Comparison of ENCODE assay signal across 8 mouse cellular contexts in the genomic region with DNA sequence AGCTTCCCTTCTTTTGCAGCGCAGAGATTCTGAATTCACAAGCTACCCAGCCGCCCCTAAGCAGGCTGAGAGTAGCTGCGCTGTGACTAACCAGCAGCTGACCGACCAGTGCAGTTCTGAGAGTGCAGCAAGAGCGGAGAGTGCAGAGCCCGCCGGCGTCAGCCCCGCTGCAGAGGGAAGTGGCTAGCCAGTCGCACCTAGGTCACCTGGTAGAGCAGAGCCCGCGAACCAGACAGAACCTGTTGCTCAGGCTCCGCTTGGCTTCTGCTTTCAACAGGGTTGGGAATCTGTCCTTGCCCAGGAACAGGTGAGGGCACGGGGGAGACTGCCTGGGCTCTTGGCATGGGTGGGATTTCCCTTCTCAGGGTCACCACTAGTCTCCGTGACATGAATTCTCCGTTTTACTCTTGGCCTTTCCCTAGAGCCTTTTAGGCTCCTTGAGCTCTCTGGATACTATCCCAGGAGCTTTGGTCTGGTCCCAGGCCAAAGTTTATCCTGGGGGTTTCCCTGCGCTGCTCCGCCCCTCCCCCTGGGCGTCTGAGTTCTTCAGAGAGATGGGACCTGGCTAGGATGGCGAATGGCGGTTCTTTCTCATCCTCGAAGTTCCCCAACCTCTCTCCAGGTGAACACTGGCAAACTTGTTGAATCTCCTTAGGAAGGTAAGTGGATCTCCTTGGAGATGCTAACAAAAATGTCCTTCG. TPM values are rescaled to one million over a fixed set of nuclear protein-coding genes. Genes with fewer than 3 reads are reported as not detected.
DNase-seq lines count a peak whose midpoint lies in the region; ATAC-seq and TF ChIP-seq lines count a peak whose summit lies in the region.

Npffr2 (plus strand) TSS at position 552 of the 701 bp plus-strand sequence.

- H3K27ac ChIP-seq in heart, embryonic 16.5 days (ENCODE audit: low read length) = no peak within 1 kb of the TSS
- H3K27ac ChIP-seq in heart, adult 2 months = no peak within 1 kb of the TSS
- no peak within 1 kb of the TSS for H3K27ac ChIP-seq in hindbrain, embryonic 13.5 days
- no peak within 1 kb of the TSS for H3K27ac ChIP-seq in midbrain, postnatal 0 days (ENCODE audit: low read depth, low read length)

- TF ChIP-seq EP300 in heart, adult 2 months (IDR thresholded peaks at IDR 0.05; ENCODE audit: insufficient read depth, low read depth, low read length) = no peak

- TF ChIP-seq POLR2A in heart, adult 2 months (IDR thresholded peaks at IDR 0.05; ENCODE audit: insufficient read depth, low read depth, low read length) = no peak

- ATAC-seq in heart, embryonic 16.5 days (replicated peaks; ENCODE audit: extremely low read depth, insufficient read depth, low FRiP score) = peak; percentile 55; the same call in 1 of the 2 replicates
- ATAC-seq in hindbrain, embryonic 13.5 days (ENCODE audit: low FRiP score) = peak; percentile 93
- ATAC-seq in midbrain, postnatal 0 days (ENCODE audit: low FRiP score) = peak; percentile 86
- no peak for ATAC-seq in CD4-positive, CD25-positive, alpha-beta regulatory T cell, adult 4 months

- WGBS in heart, embryonic 16.5 days = 7% methylated on average over 23 of the region's 23 CpGs
- 5% methylated on average over 23 of the region's 23 CpGs for WGBS in heart, adult 2 months
- WGBS in hindbrain, embryonic 13.5 days = 3% methylated on average over 23 of the region's 23 CpGs
- WGBS in midbrain, postnatal 0 days = 5% methylated on average over 23 of the region's 23 CpGs

- DNase-seq in heart, adult 2 months = no peak
- DNase-seq in embryo, embryonic 10.5 days (ENCODE audit: low spot score) = peak; percentile 71
- DNase-seq in liver = peak; percentile 19
- DNase-seq in midbrain, postnatal 0 days (ENCODE audit: low spot score) = peak; percentile 32
- DNase-seq in layer of hippocampus, postnatal 14 days (ENCODE audit: low spot score in 2 of 2) = no peak

- no peaks in the 10 kb centered on the region for H3K9me3 ChIP-seq in heart, embryonic 16.5 days (replicated peaks; ENCODE audit: control insufficient read depth, low read length)
- no peaks in the 10 kb centered on the region for H3K9me3 ChIP-seq in hindbrain, embryonic 13.5 days
- H3K9me3 ChIP-seq in midbrain, postnatal 0 days (ENCODE audit: low read length) = no peaks in the 10 kb centered on the region

- TF ChIP-seq CTCF in heart, adult 2 months (IDR thresholded peaks at IDR 0.05) = no peak
- TF ChIP-seq CTCF in midbrain, postnatal 0 days (IDR thresholded peaks at IDR 0.05) = no peak

- peaks cover 6% of the 10 kb centered on the region; the same call in 1 of the 2 replicates for H3K4me1 ChIP-seq in heart, embryonic 16.5 days (ENCODE audit: control insufficient read depth, insufficient read depth, low read length)
- H3K4me1 ChIP-seq in heart, adult 2 months (ENCODE audit: control insufficient read depth, insufficient read depth, low read length) = no peaks in the 10 kb centered on the region
- peaks cover 19% of the 10 kb centered on the region for H3K4me1 ChIP-seq in hindbrain, embryonic 13.5 days (replicated peaks)
- H3K4me1 ChIP-seq in midbrain, postnatal 0 days (ENCODE audit: insufficient read depth, low read length) = no peaks in the 10 kb centered on the region

- peaks cover 9% of the 10 kb centered on the region for H3K27me3 ChIP-seq in heart, embryonic 16.5 days (ENCODE audit: control insufficient read depth, insufficient read depth, low read length)
- no peaks in the 10 kb centered on the region for H3K27me3 ChIP-seq in heart, adult 2 months (ENCODE audit: control insufficient read depth, insufficient read depth, low read length)
- peaks cover 8% of the 10 kb centered on the region for H3K27me3 ChIP-seq in hindbrain, embryonic 13.5 days
- H3K27me3 ChIP-seq in midbrain, postnatal 0 days (ENCODE audit: insufficient read depth, low read length) = peaks cover 3% of the 10 kb centered on the region; the same call in 1 of the 2 replicates

- H3K4me3 ChIP-seq in heart, embryonic 16.5 days (ENCODE audit: low read length) = peak within 1 kb of the TSS; percentile 52
- H3K4me3 ChIP-seq in heart, adult 2 months = no peak within 1 kb of the TSS
- peak within 1 kb of the TSS; percentile 42 for H3K4me3 ChIP-seq in hindbrain, embryonic 13.5 days
- H3K4me3 ChIP-seq in midbrain, postnatal 0 days (ENCODE audit: low read depth, low read length) = peak within 1 kb of the TSS; percentile 42

- no peaks in the 10 kb centered on the region for H3K36me3 ChIP-seq in heart, embryonic 16.5 days (ENCODE audit: control insufficient read depth, insufficient read depth)
- no peaks in the 10 kb centered on the region for H3K36me3 ChIP-seq in heart, adult 2 months (ENCODE audit: control insufficient read depth, insufficient read depth, low read length)
- no peaks in the 10 kb centered on the region for H3K36me3 ChIP-seq in hindbrain, embryonic 13.5 days
- H3K36me3 ChIP-seq in midbrain, postnatal 0 days (ENCODE audit: insufficient read depth, low read length) = no peaks in the 10 kb centered on the region

- peak within 1 kb of the TSS; percentile 71 for H3K4me2 ChIP-seq in heart, embryonic 16.5 days (ENCODE audit: low read depth, low read length)
- peak within 1 kb of the TSS; percentile 82 for H3K4me2 ChIP-seq in hindbrain, embryonic 13.5 days
- H3K4me2 ChIP-seq in midbrain, postnatal 0 days (ENCODE audit: low read depth, low read length, poor library complexity, severe bottlenecking) = peak within 1 kb of the TSS; percentile 79

- no peaks in the 10 kb centered on the region for H3K79me2 ChIP-seq in heart, adult 2 months (replicated peaks; ENCODE audit: control insufficient read depth, insufficient read depth, low read length)

- H3K9ac ChIP-seq in heart, embryonic 16.5 days (ENCODE audit: low read length) = peak within 1 kb of the TSS; percentile 21; the same call in 1 of the 2 replicates
- no peak within 1 kb of the TSS for H3K9ac ChIP-seq in heart, adult 2 months (ENCODE audit: low read depth, low read length)
- peak within 1 kb of the TSS; percentile 53 for H3K9ac ChIP-seq in hindbrain, embryonic 13.5 days
- H3K9ac ChIP-seq in midbrain, postnatal 0 days (replicated peaks; ENCODE audit: low read length, poor library complexity, severe bottlenecking) = peak within 1 kb of the TSS; percentile 37; the same call in 1 of the 2 replicates

- intact Hi-C loops in heart, adult 2 months (cut with DNase I) = no loop called here

RNA-seq across cellular contexts. Expression of gene Npffr2, which starts in this region (rescaled TPM):
- not detected in 2 replicates for polyA plus RNA-seq in heart, embryonic 16.5 days (2015; fragmentation: Nextera tagmentation; extraction: Ambion mirVana)
- not detected for total RNA-seq in heart, adult 2 months (2021)
- not detected in 2 replicates for polyA plus RNA-seq in heart, adult 2 months (2012; rRNA removed)
- polyA plus RNA-seq in hindbrain, embryonic 13.5 days (2015; fragmentation: Nextera tagmentation; extraction: Ambion mirVana) = 0.13 and 0.27 TPM in 2 replicates
- 0.38 and 0.52 TPM in 2 replicates for total RNA-seq in midbrain, postnatal 0 days (2014; rRNA removed)
- polyA plus RNA-seq in midbrain, postnatal 0 days (2015; fragmentation: Nextera tagmentation; extraction: Ambion mirVana) = 0.12 TPM in 1 of 2 replicates, not detected in the other
- not detected for polyA plus RNA-seq in CD4-positive, CD25-positive, alpha-beta regulatory T cell, adult 4 months (2017; shearing (Covaris generic))
- total RNA-seq in layer of hippocampus, postnatal 14 days (2021) = not detected

Comparison
In these comparisons a context has a peak if more than half of its experiments do, and no peak if none do; other contexts are left out.
1. Peak in ATAC-seq, H3K4me3 ChIP-seq, H3K9ac ChIP-seq and H3K4me2 ChIP-seq in heart, embryonic 16.5 days; RNA of the gene not detected or under 1 TPM.
2. Peak in ATAC-seq, H3K4me3 ChIP-seq, H3K9ac ChIP-seq and H3K4me2 ChIP-seq in hindbrain, embryonic 13.5 days; RNA of the gene not detected or under 1 TPM.
3. Peak in DNase-seq, ATAC-seq, H3K4me3 ChIP-seq, H3K9ac ChIP-seq and H3K4me2 ChIP-seq in midbrain, postnatal 0 days; RNA of the gene not detected or under 1 TPM.
4. DNase-seq: peak in embryo, embryonic 10.5 days (single experiment) and liver (single experiment); none in heart, adult 2 months (0 of 2) and layer of hippocampus, postnatal 14 days (0 of 2).
5. Peak in every context shown above with its lines, with median percentiles within 50 percentile points of each other: H3K4me2 ChIP-seq.